Mouse (Mus musculus) limb, embryonic 10.5 days (tissue): ENCODE measurements around the gene Ntpcr. TPM values are rescaled to one million over a fixed set of nuclear protein-coding genes. Genes with fewer than 3 reads are reported as not detected.
A peak's percentile ranks its signal among the peaks of the same experiment; 100 is the strongest.

ENCODE experiments used
- DNase-seq: peaks from one replicate; pipeline ENCODE4 v3.0.0-alpha.2; 2017; ENCODE audit warnings: low spot score
- H3K27ac ChIP-seq: fragments of 300-500 bp; sonication (generic); 2 replicates; pipeline ENCODE4 v1.5.1; 2016; ENCODE audit warnings: mild to moderate bottlenecking
- H3K27me3 ChIP-seq: fragments of 300-500 bp; sonication (generic); 2 replicates; pipeline ENCODE4 v1.6.1; 2016; ENCODE audit warnings: low read depth, mild to moderate bottlenecking; ENCODE audit not compliant: poor library complexity, severe bottlenecking
- H3K36me3 ChIP-seq: fragments of 300-500 bp; sonication (generic); 2 replicates; pipeline ENCODE4 v1.6.1; 2016; ENCODE audit warnings: mild to moderate bottlenecking, moderate library complexity
- H3K4me1 ChIP-seq: fragments of 300-500 bp; sonication (generic); 2 replicates; pipeline ENCODE4 v1.6.1; 2016
- H3K4me3 ChIP-seq: fragments of 300-500 bp; sonication (generic); 2 replicates; pipeline ENCODE4 v1.5.1; 2016; ENCODE audit warnings: mild to moderate bottlenecking, moderate library complexity
- H3K9me3 ChIP-seq: fragments of 300-500 bp; sonication (generic); replicated peaks from 2 replicates; pipeline ENCODE4 v1.6.1; 2016; ENCODE audit warnings: mild to moderate bottlenecking
- WGBS: fragments of 180-500 bp; shearing (Covaris S2); methylation state at CpG from one replicate; pipeline ENCODE4 v1.1.7; 2016; 5-methylcytosine and 5-hydroxymethylcytosine counted together
- polyA plus RNA-seq: library from polyadenylated mRNA; unstranded; fragments of >200 nt; fragmentation: Nextera tagmentation; extraction: Ambion mirVana; gene quantifications from 2 replicates; pipeline ENCODE4 v1.2.1, GENCODE M21; 2016

Ntpcr gene
- polyA plus RNA-seq, 1 experiment from 2014 or later: 20.2 TPM

DNA sequence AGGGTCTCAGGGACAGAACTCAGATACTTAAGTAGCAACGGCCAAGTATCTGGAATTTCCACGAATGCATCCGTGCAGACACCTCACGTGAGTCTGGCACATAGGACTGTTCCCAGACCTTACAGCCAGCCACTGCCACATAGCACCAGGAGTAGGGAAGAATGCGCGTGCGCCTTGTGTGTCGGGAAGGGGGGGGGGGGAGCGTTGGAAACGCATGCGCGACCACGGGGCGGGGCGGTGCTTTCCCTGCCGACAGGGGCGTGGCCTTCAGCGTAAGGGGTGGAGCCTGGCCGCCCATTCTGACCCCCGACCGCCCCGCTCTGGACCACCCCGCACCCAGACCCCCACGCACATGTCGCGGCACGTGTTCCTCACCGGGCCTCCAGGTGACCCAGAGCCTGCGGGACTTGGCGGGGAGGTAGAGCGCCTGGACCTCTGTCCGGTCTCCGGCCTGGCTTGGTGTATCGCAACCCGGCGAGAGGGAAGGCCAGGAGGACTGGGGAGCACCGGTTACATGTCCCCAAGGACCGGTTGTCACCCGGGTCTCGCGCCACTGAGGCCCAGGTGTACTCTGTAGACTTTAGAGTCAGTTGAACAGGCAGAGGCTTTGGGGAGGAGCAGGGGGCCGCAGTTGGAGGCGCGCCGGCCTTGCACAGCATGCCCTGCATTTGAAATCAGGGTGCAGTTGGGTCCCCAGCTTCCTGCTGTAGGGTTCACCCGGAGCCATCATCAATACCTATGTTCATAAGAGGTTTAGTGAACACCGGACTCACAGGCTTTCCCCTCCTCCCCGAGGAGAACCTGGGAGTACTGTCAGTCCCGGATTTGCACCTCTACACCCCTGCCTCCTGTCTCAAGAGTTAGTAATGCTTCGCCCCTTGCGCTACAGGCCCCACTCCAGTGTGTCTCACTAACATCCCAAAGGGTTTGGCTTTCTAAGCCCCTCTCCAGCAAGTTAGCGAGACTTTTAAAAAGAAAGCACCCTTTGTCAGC, 4.5 kb downstream of the Ntpcr start:
- H3K27ac ChIP-seq: peak overlapping the region; percentile 89
- H3K36me3 ChIP-seq: peaks cover 2% of the 10 kb centered on the region; the same call in 1 of the 2 replicates
- no peaks in the 10 kb centered on the region for H3K9me3 ChIP-seq
- H3K27me3 ChIP-seq: no peaks in the 10 kb centered on the region
- peak overlapping the region; percentile 75 for H3K4me3 ChIP-seq
- DNase-seq: peak; percentile 95
- H3K4me1 ChIP-seq: peaks cover 38% of the 10 kb centered on the region
- 7% methylated on average over 52 of the region's 52 CpGs for WGBS

DNA sequence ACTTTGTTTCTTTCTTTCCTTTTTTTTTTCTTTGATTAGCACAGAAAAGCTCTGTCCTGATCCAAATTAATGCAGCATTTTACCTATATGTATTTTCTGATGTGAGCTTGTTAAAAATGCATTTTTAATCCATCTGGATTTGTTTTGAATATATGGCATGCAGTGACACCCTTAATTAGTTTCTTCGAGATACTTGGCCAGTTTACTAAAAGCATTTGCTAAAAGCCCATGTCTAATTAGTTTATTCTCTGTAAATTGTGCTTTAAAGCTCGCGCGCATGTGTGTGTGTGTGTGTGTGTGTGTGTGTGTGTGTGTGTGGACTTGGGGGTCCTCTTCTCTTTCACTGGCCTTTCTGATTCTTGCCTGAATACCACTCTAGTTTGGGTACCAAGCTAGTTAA, 9.2 kb downstream of the Ntpcr start:
- H3K27me3 ChIP-seq: no peaks in the 10 kb centered on the region
- H3K27ac ChIP-seq: no peak overlapping the region
- H3K36me3 ChIP-seq: peaks cover 2% of the 10 kb centered on the region; the same call in 1 of the 2 replicates
- H3K9me3 ChIP-seq: no peaks in the 10 kb centered on the region
- H3K4me1 ChIP-seq: peaks cover 32% of the 10 kb centered on the region
- 91% methylated on average over 4 of the region's 4 CpGs for WGBS
- DNase-seq: no peak
- no peak overlapping the region for H3K4me3 ChIP-seq

DNA sequence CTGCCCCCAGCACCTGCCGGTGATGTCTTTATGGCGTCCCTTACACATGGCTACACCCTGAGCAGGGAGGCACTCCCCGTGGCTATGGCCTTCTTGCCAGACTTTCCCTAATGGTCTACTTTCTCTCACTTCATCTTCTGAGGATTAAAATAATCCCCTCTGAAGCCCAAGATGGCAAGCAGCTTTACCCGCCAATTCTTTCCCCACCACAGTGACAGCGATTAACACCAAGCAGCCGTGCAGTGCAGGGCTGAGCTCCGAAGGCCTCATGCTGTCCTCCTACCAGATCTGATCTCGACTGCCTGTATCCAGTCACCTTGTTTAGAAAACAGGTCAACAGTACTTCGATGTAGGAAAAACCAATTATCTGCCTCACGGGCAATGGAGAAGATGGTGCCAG, 10.9 kb downstream of the Ntpcr start:
- DNase-seq: no peak
- H3K4me3 ChIP-seq: no peak overlapping the region
- WGBS: 86% methylated on average over 10 of the region's 10 CpGs
- no peaks in the 10 kb centered on the region for H3K27me3 ChIP-seq
- peaks cover 2% of the 10 kb centered on the region; the same call in 1 of the 2 replicates for H3K36me3 ChIP-seq
- no peaks in the 10 kb centered on the region for H3K9me3 ChIP-seq
- H3K27ac ChIP-seq: no peak overlapping the region
- peaks cover 15% of the 10 kb centered on the region for H3K4me1 ChIP-seq

DNA sequence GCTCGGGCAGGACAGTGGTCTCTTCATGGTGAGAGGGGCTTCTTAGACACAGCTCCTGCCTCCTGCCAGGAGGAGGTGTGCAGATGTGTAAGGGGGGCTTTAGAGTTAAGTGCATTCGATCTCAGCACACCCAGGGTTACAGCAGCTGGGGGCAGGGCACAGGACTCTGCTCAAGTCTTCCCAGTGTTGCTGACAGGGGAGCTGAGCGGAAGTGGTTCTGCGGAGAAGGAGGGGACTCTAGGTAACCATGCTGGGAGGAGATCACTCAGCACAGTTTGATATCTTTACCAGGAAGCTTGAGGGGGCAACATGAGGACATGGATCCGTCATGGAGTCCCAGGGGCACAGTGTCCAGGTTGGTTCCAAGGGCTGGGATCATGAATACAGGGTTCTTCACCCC, 11.6 kb downstream of the Ntpcr start:
- WGBS: 76% methylated on average over 5 of the region's 5 CpGs
- DNase-seq: no peak
- Histone ChIP-seq H3K9me3 (no peaks in the 10 kb centered on the region), H3K4me1 (peaks cover 9% of the 10 kb centered on the region), H3K36me3 (peaks cover 2% of the 10 kb centered on the region; the same call in 1 of the 2 replicates), H3K27ac (peak overlapping the region; percentile 4; the same call in 1 of the 2 replicates), H3K4me3 (no peak overlapping the region), H3K27me3 (no peaks in the 10 kb centered on the region)

DNA sequence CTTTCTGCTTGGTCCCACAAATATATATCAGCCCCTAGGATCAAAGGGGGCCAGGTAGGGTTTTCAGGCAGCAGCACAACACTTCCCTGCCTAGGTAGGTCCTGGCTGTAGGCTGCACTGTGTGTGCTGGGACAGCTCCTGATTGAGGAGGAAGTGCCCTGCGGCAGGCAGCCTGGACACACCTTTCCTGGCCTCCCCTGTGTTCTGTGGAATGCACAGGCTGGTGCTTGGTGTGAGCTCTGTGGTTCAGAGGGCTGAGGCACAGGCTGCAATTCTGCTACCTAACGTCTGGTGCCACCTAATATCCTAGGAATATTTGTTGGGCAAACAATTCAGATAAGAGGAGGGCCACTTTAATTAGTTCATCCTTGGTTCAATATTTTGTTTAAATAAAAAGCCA, 12.1 kb downstream of the Ntpcr start:
- DNase-seq: no peak
- Histone ChIP-seq H3K27ac (no peak overlapping the region), H3K4me3 (no peak overlapping the region), H3K27me3 (no peaks in the 10 kb centered on the region), H3K4me1 (peaks cover 11% of the 10 kb centered on the region), H3K36me3 (peaks cover 1% of the 10 kb centered on the region; the same call in 1 of the 2 replicates), H3K9me3 (no peaks in the 10 kb centered on the region)
- WGBS: 63% methylated on average over 2 of the region's 2 CpGs

DNA sequence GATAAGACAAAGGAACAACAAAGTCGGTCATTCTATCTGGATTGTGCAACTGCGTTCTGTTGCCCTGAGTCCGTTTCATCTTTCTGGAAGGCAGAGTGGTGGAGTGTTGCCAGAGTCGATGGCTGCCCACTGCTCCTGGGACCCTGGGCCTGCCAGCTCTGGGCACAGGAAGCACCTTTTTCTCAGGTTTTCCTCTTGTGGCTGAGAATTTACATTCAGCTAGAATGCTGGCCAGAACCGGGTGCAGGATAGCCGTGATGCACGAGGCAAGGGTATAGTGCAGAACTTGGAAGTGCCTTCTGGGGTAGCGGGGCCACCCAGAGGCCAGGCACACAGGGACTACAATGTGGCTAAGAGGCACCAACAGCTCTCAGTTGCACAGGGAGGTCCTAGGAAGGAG, 12.6 kb downstream of the Ntpcr start:
- no peak overlapping the region for H3K4me3 ChIP-seq
- no peak overlapping the region for H3K27ac ChIP-seq
- no peaks in the 10 kb centered on the region for H3K27me3 ChIP-seq
- H3K9me3 ChIP-seq: no peaks in the 10 kb centered on the region
- WGBS: 85% methylated on average over 8 of the region's 8 CpGs
- no peaks in the 10 kb centered on the region for H3K36me3 ChIP-seq
- no peak for DNase-seq
- H3K4me1 ChIP-seq: peaks cover 17% of the 10 kb centered on the region

DNA sequence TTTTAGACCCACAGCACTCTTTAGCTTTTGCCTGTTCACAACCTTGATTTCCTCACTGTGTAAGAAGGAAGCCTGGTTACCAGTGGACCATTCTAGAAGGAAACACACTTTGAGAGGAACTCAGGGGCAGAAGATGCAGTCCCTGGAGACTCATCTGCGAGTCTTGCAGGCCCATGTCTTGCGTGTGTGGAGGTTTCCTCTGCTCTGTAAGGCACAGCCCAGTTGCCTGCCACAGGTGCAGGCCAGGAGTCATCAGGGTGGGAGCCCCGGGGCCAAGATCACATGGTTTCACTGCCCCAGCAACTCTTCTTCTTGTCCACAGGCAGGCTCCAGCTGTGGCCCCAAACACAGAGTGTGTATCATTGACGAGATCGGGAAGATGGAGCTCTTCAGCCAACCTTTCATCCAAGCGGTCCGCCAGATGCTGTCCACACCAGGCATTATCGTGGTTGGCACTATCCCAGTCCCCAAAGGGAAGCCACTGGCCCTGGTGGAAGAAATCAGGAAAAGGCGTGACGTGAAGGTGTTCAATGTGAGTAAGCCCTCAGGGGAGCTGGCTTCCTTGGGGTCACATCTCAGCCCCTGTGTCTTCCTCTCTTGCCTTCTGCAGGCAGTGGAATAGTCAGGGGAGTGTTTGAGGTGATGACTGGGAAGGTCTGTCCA, 15.3 kb downstream of the Ntpcr start:
- 91% methylated on average over 10 of the region's 10 CpGs for WGBS
- H3K27ac ChIP-seq: no peak overlapping the region
- no peaks in the 10 kb centered on the region for H3K36me3 ChIP-seq
- H3K4me1 ChIP-seq: peaks cover 23% of the 10 kb centered on the region
- no peak overlapping the region for H3K4me3 ChIP-seq
- H3K9me3 ChIP-seq: no peaks in the 10 kb centered on the region
- H3K27me3 ChIP-seq: no peaks in the 10 kb centered on the region
- DNase-seq: no peak

- no peaks in the 10 kb centered on the region for H3K36me3 ChIP-seq
- no peaks in the 10 kb centered on the region for H3K27me3 ChIP-seq
- no peak for DNase-seq
- H3K4me3 ChIP-seq: no peak overlapping the region
- 73% methylated on average over 8 of the region's 8 CpGs for WGBS
- peaks cover 34% of the 10 kb centered on the region for H3K4me1 ChIP-seq
- H3K9me3 ChIP-seq: no peaks in the 10 kb centered on the region
- peak overlapping the region; percentile 62; the same call in 1 of the 2 replicates for H3K27ac ChIP-seq
Measured at GRCm38 (mm10) chr8:125747390-125747789, 17.6 kb downstream of the Ntpcr start.

GRCm38 (mm10) chr8:125750846-125751245, 21.1 kb downstream of the Ntpcr start:
- WGBS: 90% methylated on average over 8 of the region's 8 CpGs
- DNase-seq: no peak
- Histone ChIP-seq H3K9me3 (no peaks in the 10 kb centered on the region), H3K27me3 (no peaks in the 10 kb centered on the region), H3K4me1 (peaks cover 38% of the 10 kb centered on the region), H3K4me3 (no peak overlapping the region), H3K36me3 (no peaks in the 10 kb centered on the region), H3K27ac (no peak overlapping the region)

- H3K4me3 ChIP-seq: no peak overlapping the region
- no peak for DNase-seq
- H3K36me3 ChIP-seq: no peaks in the 10 kb centered on the region
- H3K4me1 ChIP-seq: peaks cover 30% of the 10 kb centered on the region
- 81% methylated on average over 8 of the region's 8 CpGs for WGBS
- no peaks in the 10 kb centered on the region for H3K9me3 ChIP-seq
- no peaks in the 10 kb centered on the region for H3K27me3 ChIP-seq
- H3K27ac ChIP-seq: peak overlapping the region; percentile 27; the same call in 1 of the 2 replicates
Measured at GRCm38 (mm10) chr8:125755896-125756295, 26.1 kb downstream of the Ntpcr start.

DNA sequence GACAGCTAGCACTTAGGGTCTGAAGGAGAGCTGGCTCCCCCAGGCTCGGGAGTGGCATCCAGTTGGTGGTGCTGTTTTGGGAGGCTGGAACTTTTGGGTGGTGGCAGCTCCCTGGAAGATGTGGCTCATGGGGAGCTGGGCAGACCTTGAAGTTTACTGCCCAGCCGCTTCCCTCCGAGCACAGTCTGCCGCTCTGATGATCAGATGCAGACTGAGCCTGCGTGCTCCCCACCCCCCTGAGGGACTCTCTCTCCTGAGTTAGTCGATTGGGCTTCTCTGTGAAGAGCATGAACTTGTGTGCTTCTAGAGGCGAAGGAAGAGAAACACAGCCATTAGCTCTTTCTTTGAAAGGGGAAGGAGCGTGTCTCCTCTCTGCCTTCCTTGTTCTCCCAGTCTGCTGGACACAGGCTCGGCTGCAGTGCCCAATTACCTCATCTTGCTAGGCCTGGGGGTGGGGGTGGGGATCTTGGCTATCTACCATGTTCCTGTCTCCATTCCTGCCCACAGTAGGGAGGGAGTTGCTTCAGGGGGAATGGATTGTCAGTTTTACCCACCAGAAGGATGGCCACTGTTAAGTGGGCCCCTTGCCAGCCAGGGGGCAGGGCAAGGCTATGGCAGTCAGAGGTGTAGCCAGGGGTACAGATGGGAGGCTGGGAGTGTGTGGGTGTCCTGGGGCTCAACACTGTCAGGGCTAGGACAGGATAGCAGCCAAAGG, 26.8 kb downstream of the Ntpcr start:
- 50% methylated on average over 9 of the region's 9 CpGs for WGBS
- Histone ChIP-seq H3K27me3 (no peaks in the 10 kb centered on the region), H3K9me3 (no peaks in the 10 kb centered on the region), H3K4me3 (no peak overlapping the region), H3K27ac (peak overlapping the region; percentile 27), H3K4me1 (peaks cover 23% of the 10 kb centered on the region), H3K36me3 (no peaks in the 10 kb centered on the region)
- DNase-seq: no peak

GRCm38 (mm10) chr8:125757106-125757496, 27.3 kb downstream of the Ntpcr start:
- Histone ChIP-seq H3K27me3 (no peaks in the 10 kb centered on the region), H3K27ac (peak overlapping the region; percentile 27), H3K9me3 (no peaks in the 10 kb centered on the region), H3K4me3 (no peak overlapping the region), H3K4me1 (peaks cover 18% of the 10 kb centered on the region), H3K36me3 (no peaks in the 10 kb centered on the region)
- DNase-seq: no peak
- 92% methylated on average over 1 of the region's 1 CpGs for WGBS
